Mouse (Mus musculus) right cerebral cortex, postnatal 10 days (tissue): ENCODE measurements at regions not wholly inside any gene's neighbourhood (a gene's known extent, or its start where the extent isn't known, plus 50 kb on each side); places are given as distances from the start of the nearest gene placed in this dataset.

Source experiments
- DNase-seq, 2 experiments: peaks; one replicate each; pipeline ENCODE4 v3.0.0; 2021; ENCODE audit warnings: low spot score in 2 of 2

- no peak for DNase-seq
Measured at GRCm38 (mm10) chr8:44838431-44838830, 96.8 kb upstream of the Fat1 start.

- DNase-seq, result no peak
Measured at GRCm38 (mm10) chr8:44839504-44840209, 95.6 kb upstream of the Fat1 start.

DNA sequence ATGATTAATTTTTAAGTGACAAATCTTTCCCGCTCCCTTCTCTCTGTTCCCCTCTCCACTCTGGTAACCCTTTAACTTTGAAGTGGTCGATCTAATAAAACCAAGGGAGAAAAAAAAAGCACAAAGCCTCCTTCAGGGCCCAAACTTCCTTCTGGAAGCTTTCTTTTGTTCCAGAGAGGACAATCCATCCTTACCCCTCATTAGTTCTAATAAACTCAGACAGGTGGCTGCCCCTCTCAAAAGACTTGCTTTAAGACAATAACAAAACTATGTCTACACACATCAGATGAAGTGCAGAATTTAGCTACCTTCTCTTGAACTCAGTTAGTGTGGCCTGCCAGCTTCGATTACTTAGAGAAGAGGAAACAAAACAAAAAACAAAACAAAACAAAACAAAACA is 94.6 kb upstream of the Fat1 start:
- no peak for DNase-seq

DNA sequence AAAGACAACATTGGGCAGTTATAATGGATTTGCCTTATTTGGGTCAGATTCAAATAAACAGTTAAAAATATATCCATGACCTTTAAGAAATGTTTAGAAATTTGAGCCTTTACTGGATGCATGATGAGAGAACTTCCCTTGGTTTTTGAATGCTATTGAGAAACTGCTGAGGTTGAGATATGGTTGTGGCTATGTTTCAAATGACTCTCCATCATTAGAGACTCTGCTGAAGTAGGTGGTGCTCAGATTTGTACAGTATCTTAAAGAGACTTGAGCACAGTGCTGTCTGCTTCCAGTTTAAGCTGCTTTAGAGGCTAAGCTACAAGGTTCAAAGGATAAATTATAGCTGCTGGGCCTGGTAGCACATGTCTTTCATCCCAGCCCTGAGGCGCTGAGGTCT is 90.9 kb upstream of the Fat1 start:
- no peak for DNase-seq

- no peak for DNase-seq
Measured at GRCm38 (mm10) chr8:44852223-44852622, 83.0 kb upstream of the Fat1 start.

DNA sequence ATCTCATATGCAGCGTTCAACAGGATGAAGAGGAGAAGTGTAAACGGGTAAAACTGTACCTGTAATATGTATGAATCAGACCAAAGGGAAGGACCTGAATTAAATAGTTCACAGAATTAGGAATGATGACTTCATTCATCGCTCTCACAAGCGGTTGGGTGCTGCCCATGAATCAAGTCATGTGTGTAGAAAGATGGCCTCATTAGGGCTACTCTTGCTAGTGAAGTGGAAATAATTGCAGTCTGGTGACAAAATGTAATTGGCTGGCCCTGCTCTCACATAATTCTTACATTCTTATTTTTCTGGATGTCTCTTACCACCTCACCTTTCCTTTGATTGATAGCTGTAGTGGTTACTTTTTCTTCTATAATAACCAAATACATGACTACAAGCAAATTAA is 80.1 kb upstream of the Fat1 start:
- DNase-seq, result no peak

- no peak for DNase-seq
Measured at GRCm38 (mm10) chr8:44867202-44867601, 68.0 kb upstream of the Fat1 start.

DNA sequence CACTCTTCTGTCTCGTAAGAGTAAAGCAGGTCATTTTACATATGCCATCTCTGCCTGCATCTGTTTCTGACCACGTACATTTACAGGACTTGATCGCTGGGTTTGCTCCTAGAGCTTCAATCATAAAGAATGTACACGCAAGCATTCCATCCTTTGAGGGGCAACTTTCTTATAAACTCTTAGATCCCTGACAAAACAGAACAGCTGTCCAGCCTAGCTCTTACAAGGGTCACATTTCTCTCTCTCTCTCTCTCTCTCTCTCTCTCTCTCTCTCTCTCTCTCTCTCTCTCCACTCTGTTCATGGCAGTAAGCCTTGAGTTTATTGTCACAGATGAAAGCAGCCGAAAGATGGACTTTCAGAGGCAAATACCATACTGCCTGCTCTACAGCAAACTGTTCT is 67.6 kb upstream of the Fat1 start:
- no peak for DNase-seq

GRCm38 (mm10) chr8:44877066-44877465 is 58.2 kb upstream of the Fat1 start:
- DNase-seq, result no peak

DNA sequence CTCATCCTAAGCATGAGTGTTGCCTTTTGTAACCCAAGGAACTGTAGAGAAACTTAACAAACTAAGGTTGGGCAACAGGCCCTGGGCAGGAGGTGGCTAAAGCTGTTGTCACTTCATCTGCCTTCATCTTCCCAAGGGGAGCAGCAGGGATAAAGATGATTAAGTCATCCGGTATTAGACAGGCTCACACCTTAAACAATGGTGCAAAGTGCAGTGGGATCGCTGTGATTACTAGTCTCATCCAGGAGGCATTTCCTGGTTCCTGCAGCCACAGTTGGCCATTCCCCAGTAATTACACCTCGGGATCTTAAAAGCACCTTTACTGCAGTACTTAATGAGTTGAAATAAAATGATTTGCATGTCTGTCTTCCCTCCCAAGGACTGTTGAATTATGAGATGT is 57.0 kb upstream of the Fat1 start:
- no peak for DNase-seq

GRCm38 (mm10) chr8:44879186-44879585 is 56.1 kb upstream of the Fat1 start:
- DNase-seq, result no peak

DNA sequence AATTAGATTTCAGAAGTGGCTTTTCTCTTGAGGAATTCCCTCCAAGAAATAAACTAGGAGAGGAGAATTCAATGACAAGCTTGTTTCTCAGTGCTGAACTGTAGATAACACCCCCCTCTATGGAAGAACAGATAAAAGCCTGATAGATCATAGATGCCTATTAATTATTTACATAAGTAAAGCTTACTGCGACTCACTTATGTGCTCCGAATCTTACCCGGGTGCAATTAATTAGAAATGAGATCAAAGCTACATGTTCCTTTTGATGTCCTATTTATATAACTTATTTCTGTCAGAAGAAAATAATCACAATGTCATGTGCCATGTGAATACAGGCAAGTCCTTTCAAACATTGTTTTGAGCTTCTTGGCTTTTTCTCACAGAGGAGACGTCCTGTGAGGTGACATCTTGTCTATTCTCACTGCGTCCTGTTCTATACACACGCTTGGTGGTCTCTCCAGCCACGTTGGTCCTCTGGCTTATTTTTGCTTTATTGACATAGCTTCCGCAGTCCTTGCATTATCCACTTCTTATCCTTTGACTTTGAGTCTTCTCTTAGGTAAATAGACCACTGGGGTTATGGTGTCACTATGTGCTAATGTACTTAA is 50.7 kb upstream of the Fat1 start:
- DNase-seq, result no peak
